Mouse (Mus musculus) CD8-positive naive resting alpha-beta T cell, adult 2 months (primary cell): ENCODE measurements around the gene Ankrd12.

ENCODE experiments used
- DNase-seq, 2 experiments: peaks; one replicate each; pipeline ENCODE4 v3.0.0; 2022; ENCODE audit warnings: low read depth in 2 of 2, low spot score in 2 of 2

Ankrd12 gene

GRCm38 (mm10) chr17:66076934-66077333 lies at the start of gene Ankrd12:
Gene Ankrd12, minus strand, starts transcription at chr17:66077089.
- DNase-seq: peak; percentile 89 to 92

GRCm38 (mm10) chr17:66125211-66125610 lies 48.3 kb upstream of the Ankrd12 start:
- no peak for DNase-seq

- no peak for DNase-seq
These were observed 47.1 kb upstream of the Ankrd12 start for GRCm38 (mm10) chr17:66123816-66124610.

GRCm38 (mm10) chr17:66123066-66123815 lies 46.4 kb upstream of the Ankrd12 start, which contains the start of gene Ddx11:
Gene Ddx11, plus strand, starts transcription at chr17:66123520.
- peak; percentile 89 to 93 for DNase-seq

- no peak for DNase-seq
These were observed 43.8 kb upstream of the Ankrd12 start for GRCm38 (mm10) chr17:66120701-66121100.

- DNase-seq: no peak
These were observed 42.1 kb upstream of the Ankrd12 start for GRCm38 (mm10) chr17:66118991-66119390.

GRCm38 (mm10) chr17:66112166-66112565 lies 35.3 kb upstream of the Ankrd12 start:
- no peak for DNase-seq

GRCm38 (mm10) chr17:66111402-66111959 lies 34.6 kb upstream of the Ankrd12 start, which contains the start of gene Washc1:
Gene Washc1, plus strand, starts transcription at chr17:66111545.
- DNase-seq: peak; percentile 72 to 74

- DNase-seq: no peak
These were observed 33.9 kb upstream of the Ankrd12 start for GRCm38 (mm10) chr17:66110746-66111145.

GRCm38 (mm10) chr17:66108198-66108597 lies 31.3 kb upstream of the Ankrd12 start:
- no peak for DNase-seq

- DNase-seq: no peak
These were observed 30.6 kb upstream of the Ankrd12 start for GRCm38 (mm10) chr17:66107466-66107865.

GRCm38 (mm10) chr17:66106601-66107267 lies 29.8 kb upstream of the Ankrd12 start:
- DNase-seq: peak; percentile 54 to 69

- DNase-seq: no peak
These were observed 27.2 kb upstream of the Ankrd12 start for GRCm38 (mm10) chr17:66104076-66104475.

GRCm38 (mm10) chr17:66101380-66102330 lies 24.8 kb upstream of the Ankrd12 start, which contains the start of gene Ndufv2:
Gene Ndufv2, minus strand, starts transcription at chr17:66101559.
- peak; percentile 81 to 82 for DNase-seq

- DNase-seq: no peak
These were observed 23.9 kb upstream of the Ankrd12 start for GRCm38 (mm10) chr17:66100566-66101379.

- no peak for DNase-seq
These were observed 15.8 kb upstream of the Ankrd12 start for GRCm38 (mm10) chr17:66092664-66093063.

GRCm38 (mm10) chr17:66092065-66092464 lies 15.2 kb upstream of the Ankrd12 start:
- DNase-seq: no peak

- no peak for DNase-seq
These were observed 14.5 kb upstream of the Ankrd12 start for GRCm38 (mm10) chr17:66091392-66091791.

GRCm38 (mm10) chr17:66090251-66090650 lies 13.4 kb upstream of the Ankrd12 start:
- no peak for DNase-seq
